Mouse (Mus musculus) liver, adult (tissue): Measurements from ENCODE around the gene Tbc1d8.

ENCODE experiments used
- GATA4 ChIP-seq: IDR thresholded peaks from 2 replicates; pipeline ENCODE4 v1.6.1; 2014; ENCODE audit warnings: mild to moderate bottlenecking, low read length; ENCODE audit not compliant: insufficient replicate concordance

Gene Tbc1d8

DNA sequence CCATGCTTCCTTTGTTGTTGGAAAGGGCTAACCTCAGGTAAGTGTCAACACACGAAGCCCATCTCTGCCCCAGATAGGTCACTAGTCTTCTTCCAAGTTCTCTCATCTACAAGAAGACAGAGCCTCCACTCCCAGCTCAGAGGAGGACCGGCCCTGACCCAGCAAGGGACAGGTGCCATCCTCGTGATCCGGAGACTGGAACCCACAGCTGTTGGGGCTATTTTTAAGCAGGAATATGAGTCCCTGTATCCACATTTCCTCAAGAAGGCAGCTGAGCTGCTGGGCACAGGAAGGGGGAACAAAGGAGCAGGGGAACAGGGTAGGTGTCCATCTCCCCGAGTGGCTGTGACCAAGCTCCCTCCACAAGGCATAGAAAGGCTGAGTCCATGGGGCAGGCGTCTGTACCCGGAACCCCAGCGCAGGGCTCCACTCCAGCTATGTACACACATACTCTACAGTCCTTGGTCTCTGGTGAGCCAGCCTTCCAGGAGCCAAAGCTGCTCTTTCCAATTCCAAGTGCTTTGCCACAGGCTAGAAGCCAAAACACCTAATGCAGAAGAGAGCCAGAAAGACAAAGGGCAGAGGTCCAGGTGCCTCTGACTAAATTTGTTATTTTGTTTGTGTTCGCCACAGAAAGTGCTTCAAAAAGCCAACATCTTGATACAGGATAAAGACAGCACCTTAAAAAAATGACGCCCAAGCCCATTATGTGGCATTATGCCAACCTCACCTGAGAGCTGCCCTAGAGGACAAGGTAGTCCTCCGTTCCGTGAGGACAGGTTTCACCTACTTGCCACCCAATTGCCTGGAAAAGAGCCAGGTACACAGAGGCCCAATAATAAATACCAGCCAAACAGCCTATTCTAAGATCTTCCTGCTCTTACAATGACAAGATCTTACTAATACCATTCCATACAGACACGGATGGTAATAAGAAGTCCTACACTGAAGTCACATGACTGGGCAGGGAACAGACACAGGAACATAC lies 20.4 kb downstream of the Tbc1d8 start:
- no peak for TF ChIP-seq GATA4

GRCm38 (mm10) chr1:39456421-39456853 lies 22.1 kb downstream of the Tbc1d8 start:
- TF ChIP-seq GATA4: no peak

- no peak for TF ChIP-seq GATA4
Measured at GRCm38 (mm10) chr1:39455350-39456023, 23.1 kb downstream of the Tbc1d8 start.

DNA sequence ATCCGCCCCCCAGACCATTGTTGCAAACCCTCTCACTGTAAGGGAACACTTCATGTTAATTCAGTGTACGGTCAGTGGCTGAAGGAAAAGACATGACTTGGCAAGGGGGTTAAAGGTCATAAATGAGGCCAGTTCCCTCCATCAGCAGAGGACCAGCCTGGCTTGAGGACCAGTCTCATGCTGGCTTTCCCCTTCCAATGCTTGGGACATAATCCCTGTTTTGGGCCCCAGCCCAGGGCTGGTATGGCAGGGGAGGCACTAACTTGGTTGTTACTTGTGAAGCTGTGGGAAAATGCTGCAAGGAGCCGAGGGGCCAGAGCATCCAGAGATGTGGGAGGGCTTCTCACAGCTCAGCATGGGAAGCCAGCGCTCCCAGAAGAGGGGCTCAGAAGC lies 23.8 kb downstream of the Tbc1d8 start:
- TF ChIP-seq GATA4: no peak

DNA sequence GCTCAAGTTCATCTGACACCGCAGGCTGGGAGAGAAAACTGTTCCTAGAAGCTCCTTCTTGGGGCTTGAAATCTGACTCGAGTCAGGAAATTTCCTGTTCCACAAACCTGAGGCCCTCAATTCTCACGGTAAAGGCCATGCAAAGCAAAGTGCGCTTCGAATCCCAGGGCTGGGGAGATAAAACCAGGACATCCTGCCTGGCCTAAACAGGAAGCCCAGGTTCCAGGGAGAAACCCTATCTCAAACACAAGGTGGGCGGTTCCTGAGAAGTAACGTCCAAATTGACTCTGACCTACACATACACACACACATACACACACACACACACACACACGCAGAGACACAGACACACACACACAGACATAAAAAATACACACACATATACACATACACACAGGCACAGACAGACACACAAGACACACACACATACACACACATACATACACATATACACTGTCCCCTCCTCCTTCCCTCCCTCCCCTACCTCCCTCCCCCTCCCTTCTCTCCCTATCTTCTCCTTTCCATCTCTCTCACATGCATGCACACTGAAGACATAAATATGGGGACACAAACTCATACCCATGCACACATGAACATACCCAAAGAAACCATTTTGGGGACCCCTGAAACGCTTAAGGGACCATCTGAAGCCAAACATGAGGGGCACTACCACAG lies 24.3 kb downstream of the Tbc1d8 start:
- no peak; the same call in 1 of the 2 replicates for TF ChIP-seq GATA4

- TF ChIP-seq GATA4: no peak
Measured at GRCm38 (mm10) chr1:39452203-39452602, 26.4 kb downstream of the Tbc1d8 start.

DNA sequence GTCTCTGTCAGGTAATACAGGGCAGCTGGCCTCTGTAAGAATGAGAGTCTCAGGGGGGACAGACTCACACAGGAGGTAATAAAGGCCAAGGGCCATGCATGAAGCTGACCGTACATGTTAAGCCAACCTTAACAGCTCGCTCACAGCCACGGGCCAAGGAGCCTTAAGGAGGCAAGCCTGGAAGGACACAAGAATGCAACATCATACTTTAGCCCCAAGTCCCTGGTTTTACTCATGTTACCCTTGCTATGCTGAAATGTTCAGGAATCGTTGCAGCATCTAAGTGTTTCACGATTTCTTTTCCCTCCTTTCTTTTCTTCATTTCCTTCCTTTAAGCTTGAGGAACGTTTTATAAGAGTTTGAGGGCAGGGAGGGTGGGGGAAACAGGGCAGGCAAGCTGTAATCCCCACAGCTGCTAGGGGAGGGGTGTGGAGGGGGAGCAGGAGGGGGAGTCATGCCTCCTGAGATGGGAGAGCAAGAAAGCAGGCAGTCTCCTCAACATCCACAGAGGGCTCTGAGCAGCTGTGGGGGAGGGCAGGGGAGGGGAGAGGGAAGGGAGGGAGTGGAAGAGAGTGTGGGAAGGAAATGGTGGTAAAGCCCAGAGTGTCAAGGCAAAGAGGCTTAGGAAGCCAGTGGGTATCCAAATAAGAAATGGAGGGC lies 28.4 kb downstream of the Tbc1d8 start:
- no peak for TF ChIP-seq GATA4

DNA sequence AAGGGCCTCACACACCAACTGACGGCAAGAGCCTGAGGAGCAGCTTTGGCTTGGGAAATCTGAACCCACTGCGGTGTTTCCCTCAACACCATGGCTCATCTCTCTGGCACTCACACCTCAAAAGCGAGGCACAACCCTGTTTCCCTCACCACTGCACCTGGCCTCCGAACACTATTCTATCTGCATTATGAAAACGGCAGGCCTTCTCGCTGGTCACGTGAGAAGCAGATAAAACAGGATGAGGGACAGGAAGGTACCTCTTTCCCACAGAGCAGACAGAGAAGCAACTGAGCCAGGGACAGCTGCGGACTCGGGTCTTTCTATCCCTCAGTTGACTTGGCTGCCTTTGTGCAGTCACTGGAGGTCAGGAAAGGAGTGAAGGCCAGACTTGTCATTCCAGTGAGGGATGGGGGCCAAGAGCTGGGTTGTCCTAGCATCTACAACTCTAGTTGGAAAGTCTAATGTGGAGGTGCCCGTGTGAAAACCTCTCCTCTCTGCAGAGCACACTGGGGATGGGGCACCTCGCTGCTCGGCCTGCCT lies 29.2 kb downstream of the Tbc1d8 start:
- no peak for TF ChIP-seq GATA4

DNA sequence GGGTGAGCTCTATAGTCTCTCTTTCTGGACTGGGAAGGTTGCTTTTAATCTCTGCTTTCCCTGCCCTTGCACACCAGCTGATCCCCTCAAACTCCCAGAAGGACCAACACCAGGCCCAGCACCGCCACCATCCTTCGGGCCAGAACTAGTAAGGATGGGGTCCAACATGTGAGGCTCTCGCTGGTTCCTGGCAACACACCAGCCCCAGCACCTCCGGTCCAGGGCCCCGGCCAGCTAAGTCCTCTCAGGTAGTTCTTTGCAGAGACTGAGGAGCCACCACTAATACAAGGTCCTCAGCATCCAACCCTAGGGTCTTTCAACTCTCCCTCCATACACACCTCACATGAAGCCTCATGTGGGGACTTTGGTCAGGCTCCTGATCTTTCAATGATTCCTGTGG lies 29.7 kb downstream of the Tbc1d8 start:
- no peak for TF ChIP-seq GATA4

GRCm38 (mm10) chr1:39448238-39448637 lies 30.3 kb downstream of the Tbc1d8 start:
- no peak for TF ChIP-seq GATA4

- no peak for TF ChIP-seq GATA4
Measured at GRCm38 (mm10) chr1:39446178-39446577, 32.4 kb downstream of the Tbc1d8 start.

DNA sequence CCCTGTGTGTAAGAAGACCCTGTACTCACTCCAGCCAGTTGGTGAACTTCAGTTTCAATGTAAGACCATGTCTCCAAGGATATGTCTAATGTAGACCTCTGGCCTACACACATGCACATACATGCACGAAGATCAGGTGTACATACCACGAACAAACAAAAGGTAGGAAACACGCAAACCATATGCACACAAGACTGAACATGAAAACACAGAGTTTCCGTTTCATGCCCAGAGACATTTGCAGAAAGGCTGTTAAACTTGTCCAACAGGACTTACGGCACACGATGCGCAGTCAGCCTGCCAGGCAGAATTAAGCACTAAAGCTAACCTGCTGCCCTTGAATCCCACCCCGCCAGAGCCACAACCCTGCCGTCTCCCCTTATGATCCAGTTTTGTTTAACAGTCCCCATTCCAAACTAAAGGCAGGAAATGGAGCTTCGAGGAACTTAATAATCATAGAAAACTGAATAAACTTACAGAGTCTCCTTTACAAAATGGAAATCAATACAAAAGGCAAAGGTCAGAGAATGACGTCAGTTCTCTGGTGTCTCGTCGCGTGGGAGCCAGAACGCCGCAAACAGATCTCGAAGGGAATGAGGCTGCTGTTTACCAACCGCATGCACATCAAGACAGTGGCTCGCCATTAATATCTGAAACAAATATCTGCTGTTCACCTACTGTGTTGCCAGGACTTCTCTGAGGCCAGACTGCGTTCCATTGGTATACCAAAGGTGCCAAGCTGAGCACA lies 33.1 kb downstream of the Tbc1d8 start:
- TF ChIP-seq GATA4: no peak

DNA sequence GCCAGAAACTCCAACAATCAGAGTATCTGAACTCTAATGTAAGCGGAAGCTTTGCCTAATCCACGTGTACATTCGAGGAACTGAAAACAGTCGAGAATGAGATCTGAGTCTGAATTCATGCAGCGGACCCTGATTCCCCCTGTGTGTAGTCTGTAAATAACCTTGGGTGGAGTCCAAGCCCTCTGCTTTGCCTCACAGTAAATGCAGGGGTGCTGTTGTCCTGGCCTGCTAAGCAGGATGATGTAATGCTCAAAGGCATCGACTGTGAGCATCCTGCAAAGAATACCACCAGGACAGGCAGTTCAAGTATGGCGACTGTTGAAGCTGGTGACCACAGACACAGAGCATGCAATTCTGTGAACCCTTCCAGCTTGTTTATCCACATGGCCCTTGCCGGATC lies 34.8 kb downstream of the Tbc1d8 start:
- no peak for TF ChIP-seq GATA4

DNA sequence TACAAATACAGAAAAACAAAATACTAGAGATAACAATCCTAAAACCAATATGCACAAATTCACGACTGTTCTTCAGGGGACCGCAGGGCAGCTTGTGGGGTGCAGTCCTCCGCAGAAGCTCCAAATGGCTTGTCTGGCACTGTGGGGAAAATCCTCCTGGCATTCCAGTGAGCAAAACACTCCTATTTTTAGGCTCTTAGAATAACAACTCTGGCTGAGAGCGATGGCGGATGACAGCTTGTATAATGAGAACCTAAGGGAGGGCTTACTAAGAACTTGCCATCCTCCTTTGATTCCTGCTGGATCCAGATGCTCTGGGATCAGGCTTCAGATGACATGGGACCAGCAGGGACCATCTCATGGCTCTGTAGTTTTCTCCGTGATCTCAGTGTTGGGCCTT lies 36.9 kb downstream of the Tbc1d8 start:
- no peak for TF ChIP-seq GATA4
